Mouse (Mus musculus) granulocyte monocyte progenitor cell, adult 5-6 weeks (primary cell): ENCODE data around the gene Tm4sf19. TPM values are rescaled to one million over a fixed set of nuclear protein-coding genes. Genes with fewer than 3 reads are reported as not detected.
A peak's percentile ranks its signal among the peaks of the same experiment; 100 is the strongest.
"Not testable (repeated sequence)": the region's sequence is repeated elsewhere in the genome, so short reads cannot be mapped to it uniquely, and the experiment has no call there.

ENCODE experiments used
- ATAC-seq: replicated peaks from 2 replicates; pipeline ENCODE4 v1.8.0; 2016; ENCODE audit warnings: mild to moderate bottlenecking, moderate TSS enrichment, inconsistent platforms; ENCODE audit not compliant: poor library complexity, severe bottlenecking
- total RNA-seq, 2 experiments: library from RNA; stranded (forward) in 1 of 2; stranded (reverse) in 1 of 2; fragments of 200-712, 200-1000 nt in 1 of 2; fragments of >200 nt in 1 of 2; fragmentation: Nextera tagmentation in 1 of 2; gene quantifications; 2 replicates each; pipeline ENCODE4 v1.2.3; 2014 to 2017

The Tm4sf19 gene
- total RNA-seq, 2 experiments from 2014 or later = not detected

GRCm38 (mm10) chr16:32427506-32427905 is 27.2 kb downstream of the Tm4sf19 start:
- ATAC-seq = no peak

DNA sequence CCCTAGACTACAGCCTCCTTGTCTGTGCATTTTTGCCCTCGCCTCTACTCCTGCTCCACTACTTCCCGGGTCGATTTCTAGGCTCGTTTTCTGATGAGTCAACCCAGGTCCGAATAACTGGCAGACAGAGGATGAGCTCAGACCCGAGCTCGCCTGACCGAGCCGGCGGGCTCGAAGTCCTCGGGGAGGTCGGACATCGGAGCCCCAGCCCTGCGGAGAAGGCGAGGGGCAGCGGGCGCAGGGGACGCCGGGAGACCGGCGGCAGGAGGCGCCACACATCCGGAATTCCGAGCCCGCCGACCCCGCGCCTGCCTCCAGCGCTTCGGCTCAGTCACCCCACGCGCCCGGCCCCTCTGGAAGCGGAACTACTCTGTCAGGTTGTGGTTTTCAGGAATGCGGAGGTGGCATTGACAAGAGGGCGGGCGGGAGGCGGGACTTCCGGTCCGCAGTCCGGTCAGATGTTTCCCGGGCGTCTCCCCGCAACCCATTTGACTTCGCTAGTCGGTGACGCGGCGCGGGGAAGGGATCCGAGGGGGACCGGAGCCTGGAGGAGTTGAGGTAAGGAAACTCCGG is 30.3 kb downstream of the Tm4sf19 start, which contains the start of gene Pcyt1a:
Gene Pcyt1a, plus strand, starts transcription at position 448 of the 573 bp plus-strand sequence.
- peak; percentile 88 for ATAC-seq

DNA sequence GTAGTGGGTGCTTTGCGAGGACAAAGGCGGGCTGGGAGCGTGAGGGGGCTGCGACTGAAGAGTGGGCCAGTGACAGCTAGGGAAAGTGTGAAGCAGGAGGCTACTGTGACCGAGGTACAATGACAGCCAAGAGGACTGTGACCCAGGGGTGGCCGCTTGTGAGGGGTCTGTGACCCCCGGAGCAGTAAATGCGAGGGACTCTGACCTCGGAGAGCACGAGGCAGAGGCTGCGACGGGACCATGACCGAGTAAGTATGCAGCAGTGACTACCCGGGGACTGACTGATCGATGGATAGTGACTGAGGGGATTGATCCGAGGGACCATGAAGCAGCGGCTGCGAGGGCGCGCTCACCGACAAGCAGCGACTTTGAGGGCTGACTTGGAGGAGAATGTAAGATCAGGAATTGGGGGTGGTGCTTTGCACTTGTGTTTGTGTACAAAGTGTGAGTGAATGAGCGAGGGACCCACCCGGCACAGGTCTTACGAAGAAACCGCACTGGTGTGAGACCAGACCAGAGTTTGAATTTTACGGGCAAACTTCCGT is 30.8 kb downstream of the Tm4sf19 start:
- 0 out of 2 replicates have a peak, but pooled peaks have one; percentile 2 for ATAC-seq

DNA sequence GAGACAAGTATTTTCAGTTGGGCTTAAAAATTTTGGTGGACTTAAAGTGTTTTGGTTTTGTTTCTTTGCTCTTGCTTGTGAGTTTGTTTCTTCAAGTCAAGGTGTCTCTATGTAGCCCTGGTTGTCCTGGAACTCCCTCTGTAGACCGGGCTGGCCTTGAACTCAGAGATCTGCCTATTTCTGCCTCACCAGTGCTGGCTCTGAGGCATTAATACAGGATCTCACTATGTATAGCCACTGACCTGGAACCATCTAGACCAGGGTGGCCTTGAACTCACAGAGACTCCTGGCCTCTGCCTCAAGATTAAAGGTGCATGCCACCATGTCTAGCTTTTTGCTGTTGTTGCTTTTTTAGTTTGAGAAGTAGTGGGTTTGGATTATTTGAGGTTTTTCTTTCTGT is 31.6 kb downstream of the Tm4sf19 start:
- no peak for ATAC-seq

- no peak for ATAC-seq
Observed at GRCm38 (mm10) chr16:32433138-32433537, 32.8 kb downstream of the Tm4sf19 start.

GRCm38 (mm10) chr16:32434066-32434465 is 33.8 kb downstream of the Tm4sf19 start:
- peak; percentile 78 for ATAC-seq

GRCm38 (mm10) chr16:32434691-32435090 is 34.4 kb downstream of the Tm4sf19 start:
- ATAC-seq = no peak

DNA sequence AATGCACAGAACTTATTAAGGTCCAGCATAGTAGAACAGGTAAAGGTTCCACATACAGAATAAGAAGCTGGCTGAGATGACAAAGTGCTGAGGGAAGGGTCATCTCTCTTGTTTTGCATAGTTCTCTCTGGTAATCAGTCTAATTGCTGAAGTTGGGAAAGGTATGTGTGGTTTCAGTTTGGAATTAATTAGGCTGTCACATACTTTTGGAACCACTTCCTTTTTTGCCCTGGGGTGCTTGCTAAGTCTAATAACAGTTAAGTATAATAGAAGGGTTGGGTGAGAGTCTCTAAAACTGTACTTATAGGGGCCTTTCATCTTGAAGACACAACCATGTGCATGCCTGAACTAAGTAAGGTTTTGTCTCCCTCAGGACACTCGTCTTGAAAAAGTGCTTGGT is 36.4 kb downstream of the Tm4sf19 start:
- ATAC-seq = peak; percentile 61

GRCm38 (mm10) chr16:32437266-32437665 is 37.0 kb downstream of the Tm4sf19 start:
- no peak for ATAC-seq

DNA sequence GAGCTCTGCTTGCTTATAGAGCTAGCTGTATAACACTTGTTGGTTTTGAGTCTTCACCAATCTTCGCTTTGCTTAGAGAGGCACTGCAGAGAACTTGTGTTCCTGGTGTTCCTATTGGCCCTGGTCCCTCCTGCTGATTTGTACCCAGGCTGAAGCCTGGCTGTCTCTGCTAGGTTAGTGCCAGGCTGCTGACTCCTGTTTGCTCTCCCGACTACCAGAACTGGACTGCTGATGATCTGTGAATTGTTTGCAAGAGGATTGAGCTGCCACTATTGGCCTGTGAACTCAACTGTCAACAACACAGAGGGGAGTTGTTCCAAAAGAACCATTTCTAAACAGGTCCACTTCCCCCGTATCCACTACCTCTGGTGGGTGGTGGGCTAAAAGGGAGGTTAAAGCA is 41.1 kb downstream of the Tm4sf19 start:
- ATAC-seq = no peak

- ATAC-seq = not testable (repeated sequence)
Observed at GRCm38 (mm10) chr16:32444615-32445014, 44.3 kb downstream of the Tm4sf19 start.

GRCm38 (mm10) chr16:32445558-32445957 is 45.3 kb downstream of the Tm4sf19 start:
- no peak for ATAC-seq

DNA sequence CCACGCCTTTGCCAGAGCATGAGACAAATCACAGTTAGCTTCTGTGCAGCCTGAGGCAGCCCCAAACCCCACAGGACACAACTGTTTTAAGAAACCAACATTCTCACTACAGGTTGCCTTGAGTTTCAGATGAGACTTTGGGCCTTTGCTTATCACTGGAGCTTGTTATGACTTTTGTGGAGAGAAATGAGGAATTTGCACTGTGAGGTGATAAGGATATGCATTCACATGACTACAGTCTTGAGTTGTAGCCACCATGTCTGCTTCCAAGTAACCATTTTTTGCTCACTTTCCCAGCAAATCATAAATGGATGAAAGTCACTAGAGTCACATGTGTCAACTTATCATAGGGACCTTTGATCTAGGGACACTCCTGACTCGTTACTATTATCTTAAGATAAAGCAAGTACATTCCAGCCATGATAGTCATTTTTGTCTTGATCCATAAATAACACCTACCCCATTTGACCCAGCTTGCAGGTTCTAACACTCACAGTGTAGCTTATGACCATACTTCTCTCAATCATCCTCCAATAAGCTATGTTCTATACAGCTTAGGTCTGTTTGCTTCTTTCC is 46.3 kb downstream of the Tm4sf19 start:
- ATAC-seq = no peak

DNA sequence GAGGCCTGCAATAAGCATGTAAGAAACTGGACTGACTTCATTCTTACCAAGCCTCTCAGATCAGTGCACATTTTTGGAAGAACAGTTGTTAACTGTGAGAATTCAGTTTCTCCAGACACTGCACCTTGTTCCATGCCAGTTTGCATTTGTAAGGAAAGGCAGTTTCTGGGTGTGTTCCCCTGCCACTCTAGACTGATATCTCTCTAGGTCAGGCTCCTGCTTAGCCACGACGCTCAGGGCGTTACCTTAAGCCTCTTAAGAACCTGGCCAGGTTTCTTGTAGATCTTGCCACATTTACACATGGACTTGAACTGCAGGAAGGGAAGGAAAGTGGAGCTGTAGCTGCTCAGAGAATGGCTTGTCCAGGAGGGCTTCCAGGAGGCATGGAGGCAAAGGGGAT is 49.4 kb downstream of the Tm4sf19 start:
- ATAC-seq = no peak

GRCm38 (mm10) chr16:32450133-32450532 is 49.8 kb downstream of the Tm4sf19 start:
- ATAC-seq = no peak

DNA sequence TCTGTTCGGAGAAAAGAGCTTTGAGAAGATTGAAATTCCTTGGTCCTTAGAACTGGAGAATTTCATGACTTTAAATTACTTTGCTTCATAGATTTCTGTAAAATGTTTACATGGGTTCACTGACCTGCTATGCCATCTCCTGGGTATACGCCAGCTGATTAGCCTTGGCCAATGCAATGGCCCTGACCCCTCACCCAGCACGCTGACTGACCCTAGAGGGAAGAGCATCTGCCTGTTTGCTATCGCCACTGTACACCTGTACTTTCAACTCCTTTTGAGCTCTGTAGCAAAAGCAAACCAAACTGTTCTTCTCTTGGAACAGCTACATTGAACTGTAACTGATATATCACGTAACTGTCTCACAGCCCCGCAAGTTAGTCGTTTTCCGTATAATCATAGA is 52.8 kb downstream of the Tm4sf19 start:
- no peak for ATAC-seq

GRCm38 (mm10) chr16:32454646-32455045 is 54.3 kb downstream of the Tm4sf19 start:
- ATAC-seq = no peak

- no peak for ATAC-seq
Observed at GRCm38 (mm10) chr16:32456086-32456485, 55.8 kb downstream of the Tm4sf19 start.

DNA sequence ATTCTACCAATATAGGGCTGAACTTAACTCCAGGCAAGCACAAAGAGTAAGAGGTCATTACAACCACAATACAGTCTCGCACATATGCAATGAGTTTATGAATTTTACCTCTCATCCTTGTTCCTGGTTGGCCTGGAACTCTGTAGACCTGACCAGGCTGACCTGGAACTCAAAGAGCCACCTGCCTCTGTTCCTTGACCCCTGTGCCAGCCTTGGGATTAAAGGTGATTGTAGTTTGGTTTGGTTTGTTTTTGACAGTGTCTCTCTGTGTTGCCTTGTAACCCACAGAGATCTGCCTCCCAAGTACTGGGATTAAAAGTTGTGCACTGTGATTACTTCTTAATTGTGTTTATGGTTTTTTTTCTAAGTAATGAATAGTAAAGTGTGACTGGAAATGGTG is 56.5 kb downstream of the Tm4sf19 start:
- no peak for ATAC-seq
